Mouse (Mus musculus): ENCODE data around the gene Ryk.

Ryk gene

GRCm38 (mm10) chr9:102948706-102949105 lies 114.0 kb downstream of the Ryk start:
- no peak for DNase-seq (ENCODE audit: low spot score)

- DNase-seq (ENCODE audit: low spot score): no peak
These were observed 116.6 kb downstream of the Ryk start for GRCm38 (mm10) chr9:102951091-102951994.

GRCm38 (mm10) chr9:102955866-102956265 lies 121.1 kb downstream of the Ryk start:
- DNase-seq (ENCODE audit: low spot score): no peak

Data from testis, postnatal 14 days (tissue).